Mouse (Mus musculus): ENCODE data around the gene Ubap2.

DNA sequence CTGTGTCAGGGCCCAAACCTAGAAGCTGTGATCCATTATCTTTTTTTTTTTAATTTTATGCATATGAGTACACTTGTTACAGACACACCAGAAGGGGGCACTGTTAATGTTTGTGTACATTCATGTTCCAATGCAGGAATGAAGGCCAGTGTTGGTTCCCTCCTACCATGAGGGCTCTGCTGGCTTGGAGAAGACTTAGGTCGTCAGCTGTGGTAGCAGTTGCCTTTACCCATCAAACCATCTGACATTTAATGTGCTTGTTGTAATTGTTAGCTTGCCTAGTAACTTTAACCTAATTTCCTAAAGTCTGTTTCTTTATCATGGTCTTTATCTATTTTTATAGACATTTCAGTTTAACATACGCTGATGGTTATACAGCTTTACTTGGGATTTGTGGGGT is 104.0 kb downstream of the Ubap2 start:
- TF ChIP-seq CTCF (IDR thresholded peaks at IDR 0.05; ENCODE audit: borderline replicate concordance, extremely low read depth, insufficient read depth, insufficient read length) (0 out of 2 replicates have a peak, but pooled peaks have one; percentile 1), POLR2A (IDR thresholded peaks at IDR 0.05; ENCODE audit: borderline replicate concordance, extremely low read depth, insufficient read depth, insufficient read length, poor library complexity, severe bottlenecking) (no peak)

Data from brain, embryonic 14.5 days (tissue).